Mouse (Mus musculus) 416B (cell line): Measurements from ENCODE around the gene Dppa3.

Experiments
- DNase-seq: peaks from one replicate; pipeline ENCODE4 v3.0.0; 2011; ENCODE audit warnings: low read depth

Dppa3 gene

GRCm38 (mm10) chr6:122667715-122668114, 41.5 kb downstream of the Dppa3 start:
- DNase-seq, result no peak

GRCm38 (mm10) chr6:122668823-122669222, 42.6 kb downstream of the Dppa3 start:
- no peak for DNase-seq

- DNase-seq, result peak; percentile 93
These were observed 43.4 kb downstream of the Dppa3 start for GRCm38 (mm10) chr6:122669406-122670200.

GRCm38 (mm10) chr6:122670201-122670551, 44.0 kb downstream of the Dppa3 start:
- DNase-seq, result no peak

GRCm38 (mm10) chr6:122670841-122671240, 44.6 kb downstream of the Dppa3 start:
- no peak for DNase-seq

- DNase-seq, result no peak
These were observed 46.5 kb downstream of the Dppa3 start for GRCm38 (mm10) chr6:122672746-122673145.
